Mouse (Mus musculus) T-cell, adult 2 months (primary cell): ENCODE measurements around the gene Slc7a10.

Source experiments
- DNase-seq: peaks from one replicate; pipeline ENCODE4 v3.0.0; 2022; ENCODE audit warnings: low spot score

Gene Slc7a10

DNA sequence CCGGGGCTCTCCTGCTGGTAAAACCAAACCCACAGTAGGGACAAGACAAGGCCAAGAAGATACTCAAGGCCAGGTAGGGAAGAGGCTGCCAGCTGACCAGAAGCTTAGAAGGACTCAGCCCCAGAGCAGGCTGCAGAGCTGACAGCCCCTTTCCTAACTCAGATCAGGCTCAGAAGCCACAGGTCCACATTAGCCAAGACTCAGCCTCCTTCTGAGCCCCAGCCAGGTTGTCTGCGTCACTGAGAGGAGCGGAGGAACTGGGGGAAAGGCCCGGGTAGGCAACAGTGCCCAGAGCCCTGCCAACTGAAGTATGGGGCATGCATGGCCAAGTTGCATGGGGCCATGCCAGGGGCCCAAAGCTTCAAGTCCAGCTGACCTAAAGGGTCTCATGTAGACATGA is 13.7 kb upstream of the Slc7a10 start:
- no peak for DNase-seq

DNA sequence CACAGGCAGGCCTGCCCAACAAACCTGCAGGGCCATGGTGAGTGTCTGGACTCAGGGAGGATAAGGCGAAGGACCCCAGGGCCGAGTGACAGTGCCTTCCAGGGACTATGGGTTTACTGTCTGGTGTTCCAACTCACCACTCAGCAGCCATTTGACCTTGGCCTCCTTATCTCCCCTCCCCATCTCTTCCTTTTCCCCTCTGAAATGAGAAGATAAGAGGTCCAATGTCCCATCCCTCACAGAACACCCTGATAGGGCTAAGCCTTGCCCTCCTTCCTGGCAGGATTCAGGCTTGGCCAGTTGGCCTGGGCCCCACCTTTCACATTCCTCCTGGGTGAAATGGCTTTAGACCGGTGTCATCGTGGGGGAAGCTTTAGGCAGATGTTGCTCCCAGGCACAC is 10.7 kb upstream of the Slc7a10 start:
- no peak for DNase-seq

DNA sequence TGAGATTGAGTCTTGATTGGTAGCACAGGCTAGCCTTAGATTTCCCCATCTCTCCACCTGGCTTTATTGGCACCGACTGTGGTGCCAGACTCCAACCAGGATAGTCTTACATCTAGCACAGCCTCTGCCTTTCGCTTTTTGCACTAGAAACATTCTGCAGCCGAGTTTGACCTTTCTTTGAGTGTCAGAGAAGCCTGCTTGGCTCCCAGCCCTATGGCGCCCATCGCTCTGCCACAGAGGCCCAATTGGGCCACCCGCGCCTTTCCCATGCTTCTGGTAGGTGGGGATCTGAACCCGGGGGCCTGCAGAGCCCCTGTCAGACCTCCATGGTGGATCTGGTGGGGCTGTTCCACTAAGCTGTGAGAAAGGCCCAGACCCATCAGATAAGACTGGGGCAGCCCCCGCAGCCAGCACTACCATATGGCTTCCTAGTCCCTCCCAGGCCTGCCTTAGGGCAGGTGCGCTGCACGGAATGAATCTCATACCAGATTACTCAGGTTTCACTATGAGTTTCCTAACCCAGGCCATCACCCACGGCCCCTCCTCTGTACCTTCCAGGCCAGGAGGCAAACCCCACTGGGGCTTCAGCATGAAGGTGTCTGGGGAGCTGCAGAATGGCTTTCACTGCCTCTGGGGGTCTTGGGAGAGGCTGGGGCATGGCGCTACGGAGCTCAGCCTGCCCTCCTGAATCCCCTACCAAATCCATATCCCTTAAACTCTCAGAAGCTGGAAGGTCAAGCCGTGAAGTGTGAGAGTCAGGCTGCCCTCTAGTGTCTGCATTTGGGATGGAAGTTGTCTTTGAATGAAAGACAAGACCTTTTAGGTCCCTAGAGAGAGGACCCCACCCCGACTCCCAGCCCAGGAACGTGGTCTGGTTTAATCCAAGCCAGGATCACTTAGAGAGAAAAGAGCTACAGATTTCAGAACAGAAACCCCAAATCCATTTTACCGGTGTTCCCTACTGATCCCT is 9.5 kb upstream of the Slc7a10 start:
- DNase-seq: no peak

DNA sequence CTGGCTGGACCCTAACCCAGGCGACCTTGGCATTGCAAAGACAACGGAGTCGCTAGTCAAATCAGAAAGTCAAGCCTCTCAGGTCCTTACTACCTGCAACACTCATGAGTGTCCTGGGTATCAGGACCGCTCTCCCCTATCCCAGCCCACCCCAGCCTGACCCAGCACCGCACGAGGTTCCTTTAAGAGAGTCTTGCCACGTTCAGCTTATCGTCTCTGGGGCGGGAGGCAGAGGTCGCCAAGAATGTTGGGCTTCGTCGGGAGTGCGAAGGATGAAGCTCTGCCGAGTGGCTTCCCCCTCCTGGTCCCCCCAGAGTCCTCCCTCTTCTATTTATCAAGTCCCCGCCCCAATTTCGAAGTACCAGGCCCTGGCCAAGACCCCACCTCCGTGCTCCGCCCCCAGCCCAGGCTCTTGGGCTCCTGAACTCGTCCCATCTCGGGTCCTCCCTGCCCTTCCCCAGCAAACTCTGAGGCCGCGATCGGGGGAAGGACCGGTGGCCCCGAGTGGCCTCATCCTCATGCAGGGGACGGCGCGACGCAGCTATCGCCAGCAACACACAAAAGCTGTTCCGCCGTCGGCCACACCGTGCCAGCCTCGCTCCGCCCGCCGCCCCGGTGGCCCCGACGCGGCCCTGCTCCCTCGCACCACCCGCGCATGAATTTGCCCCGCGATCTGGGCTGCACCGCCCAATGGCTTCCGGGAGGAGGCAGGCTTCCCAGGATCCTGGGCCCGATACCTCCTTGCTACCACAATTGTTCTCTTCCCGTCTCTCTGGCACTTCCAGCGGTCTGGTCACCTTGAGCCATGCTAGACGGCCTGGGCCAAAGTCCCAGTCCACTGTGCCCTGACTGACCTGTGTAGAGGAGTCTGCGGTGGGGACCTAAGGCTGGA is 1.1 kb upstream of the Slc7a10 start:
- no peak for DNase-seq

DNA sequence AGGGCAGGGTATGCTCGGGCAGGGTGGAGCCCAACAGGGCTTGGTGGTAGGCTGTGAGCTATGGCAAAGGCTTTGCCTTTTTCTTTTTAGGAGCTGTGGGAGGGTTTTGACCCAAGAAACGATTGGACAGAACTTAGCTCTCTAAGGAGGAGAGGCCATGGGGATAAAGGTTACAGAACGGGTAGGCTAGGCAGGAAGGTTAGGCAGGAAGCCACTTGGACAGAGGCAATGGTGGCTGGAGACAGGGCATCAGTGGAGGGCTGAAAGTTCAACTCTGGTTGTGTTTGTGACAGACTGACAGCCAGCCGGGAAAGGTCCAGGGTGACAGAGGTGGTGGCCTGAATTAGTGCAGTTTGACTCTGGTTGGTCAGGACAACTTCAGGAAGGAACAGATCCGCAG is 3.5 kb downstream of the Slc7a10 start:
- DNase-seq: no peak

DNA sequence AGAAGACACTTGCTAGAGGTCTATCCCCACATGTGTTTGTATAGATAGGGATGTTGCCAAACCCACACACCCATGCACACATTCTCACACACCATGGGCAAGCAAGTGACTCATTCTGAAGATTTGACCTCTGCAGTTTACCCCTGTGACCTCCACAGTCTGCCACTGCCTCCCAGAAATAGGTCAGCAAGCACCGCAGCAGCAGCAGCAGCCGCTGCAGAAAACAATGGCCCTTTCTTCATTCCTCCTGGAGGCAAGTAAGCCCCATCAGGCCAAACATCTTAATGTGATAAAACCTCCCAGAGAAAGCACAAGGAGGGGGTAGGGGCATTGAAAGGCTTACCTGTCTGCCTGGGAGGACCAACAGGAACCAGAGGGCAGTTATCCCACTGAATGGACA is 5.1 kb downstream of the Slc7a10 start:
- DNase-seq: no peak

DNA sequence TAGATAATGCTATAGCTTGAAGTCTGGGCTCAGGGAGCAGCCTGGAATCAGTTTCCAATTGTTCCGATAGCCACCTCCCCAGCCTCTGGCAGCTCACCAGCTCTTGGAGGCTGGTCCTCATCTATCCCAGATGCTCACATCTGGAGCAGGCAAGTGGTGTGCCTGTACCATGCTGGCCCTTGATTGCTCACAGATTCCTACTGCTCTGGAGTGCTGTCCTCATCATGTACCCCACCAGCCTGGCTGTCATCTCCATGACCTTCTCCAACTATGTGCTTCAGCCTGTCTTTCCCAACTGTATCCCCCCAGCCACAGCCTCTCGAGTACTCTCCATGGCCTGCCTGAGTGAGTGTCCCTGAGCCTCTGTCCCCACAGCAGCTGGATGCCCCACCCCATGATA is 10.8 kb downstream of the Slc7a10 start:
- no peak for DNase-seq

DNA sequence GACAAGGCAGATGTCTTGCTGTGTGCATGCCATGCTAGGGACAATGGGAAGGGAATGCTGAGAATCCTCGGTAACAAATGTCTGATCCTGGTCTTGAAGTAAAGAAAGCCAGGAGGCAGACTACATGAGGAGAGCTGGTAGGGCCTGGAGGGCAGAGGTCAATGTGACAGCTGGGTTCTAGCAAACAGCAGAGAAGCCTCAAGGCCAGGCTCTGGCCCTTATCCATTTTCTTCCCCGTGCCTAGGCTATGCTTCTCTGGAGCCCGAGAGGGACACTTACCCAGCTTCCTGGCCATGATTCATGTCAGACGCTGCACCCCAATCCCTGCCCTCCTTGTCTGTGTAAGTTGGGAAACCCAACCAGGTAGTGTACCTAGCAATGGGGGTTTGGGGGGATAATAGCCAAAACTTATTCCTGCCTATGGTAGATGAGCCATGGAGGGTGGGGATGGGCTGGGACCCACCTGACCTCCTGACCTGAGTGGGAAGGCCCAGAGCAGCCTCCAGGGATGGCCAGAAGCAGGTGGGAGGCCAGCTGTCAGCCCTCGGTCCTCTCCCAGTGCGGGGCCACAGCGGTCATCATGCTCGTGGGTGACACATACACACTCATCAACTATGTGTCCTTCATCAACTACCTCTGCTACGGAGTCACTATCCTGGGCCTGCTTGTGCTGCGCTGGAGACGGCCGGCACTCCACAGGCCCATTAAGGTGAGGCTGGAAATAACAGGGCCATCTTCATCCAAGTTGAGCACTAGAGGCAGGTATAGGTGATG is 13.0 kb downstream of the Slc7a10 start:
- no peak for DNase-seq

DNA sequence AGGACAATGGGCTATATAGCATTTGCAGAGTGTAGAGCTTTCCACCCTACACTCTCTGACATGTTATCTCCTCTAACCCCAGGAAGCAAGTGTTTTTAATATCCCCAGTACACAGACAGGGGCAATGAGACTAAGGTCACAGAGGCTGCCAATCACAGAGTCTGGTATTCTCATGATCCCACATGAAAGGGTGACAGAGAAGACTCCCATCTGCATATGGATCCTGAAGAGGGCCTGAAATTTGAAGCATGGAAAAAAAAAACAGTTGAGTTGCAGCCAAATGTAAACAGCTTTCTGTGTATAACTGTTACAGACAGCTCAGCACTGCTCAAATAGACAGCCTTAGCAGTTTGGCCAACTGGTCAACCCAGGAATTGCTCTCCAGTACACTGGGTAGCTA is 13.6 kb downstream of the Slc7a10 start:
- DNase-seq: no peak

DNA sequence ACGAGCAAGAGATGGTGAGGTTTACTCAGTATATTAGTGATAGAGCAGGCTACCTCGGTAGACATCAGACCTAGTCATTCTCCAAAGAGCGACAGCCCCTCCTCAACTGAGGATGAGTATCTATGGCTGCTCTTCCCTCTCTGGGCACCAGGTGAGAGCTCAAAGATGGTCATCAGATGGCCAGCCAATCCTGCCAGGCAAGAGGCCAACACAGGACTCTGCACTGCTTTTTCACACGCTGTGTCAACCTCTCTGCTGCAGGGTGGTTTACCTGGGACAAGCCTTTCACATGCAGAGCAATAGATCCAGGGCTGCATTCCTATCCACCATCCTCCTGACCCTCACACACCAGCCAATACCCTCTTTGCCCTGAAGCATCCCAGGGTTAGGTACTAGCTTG is 25.6 kb downstream of the Slc7a10 start:
- DNase-seq: no peak

DNA sequence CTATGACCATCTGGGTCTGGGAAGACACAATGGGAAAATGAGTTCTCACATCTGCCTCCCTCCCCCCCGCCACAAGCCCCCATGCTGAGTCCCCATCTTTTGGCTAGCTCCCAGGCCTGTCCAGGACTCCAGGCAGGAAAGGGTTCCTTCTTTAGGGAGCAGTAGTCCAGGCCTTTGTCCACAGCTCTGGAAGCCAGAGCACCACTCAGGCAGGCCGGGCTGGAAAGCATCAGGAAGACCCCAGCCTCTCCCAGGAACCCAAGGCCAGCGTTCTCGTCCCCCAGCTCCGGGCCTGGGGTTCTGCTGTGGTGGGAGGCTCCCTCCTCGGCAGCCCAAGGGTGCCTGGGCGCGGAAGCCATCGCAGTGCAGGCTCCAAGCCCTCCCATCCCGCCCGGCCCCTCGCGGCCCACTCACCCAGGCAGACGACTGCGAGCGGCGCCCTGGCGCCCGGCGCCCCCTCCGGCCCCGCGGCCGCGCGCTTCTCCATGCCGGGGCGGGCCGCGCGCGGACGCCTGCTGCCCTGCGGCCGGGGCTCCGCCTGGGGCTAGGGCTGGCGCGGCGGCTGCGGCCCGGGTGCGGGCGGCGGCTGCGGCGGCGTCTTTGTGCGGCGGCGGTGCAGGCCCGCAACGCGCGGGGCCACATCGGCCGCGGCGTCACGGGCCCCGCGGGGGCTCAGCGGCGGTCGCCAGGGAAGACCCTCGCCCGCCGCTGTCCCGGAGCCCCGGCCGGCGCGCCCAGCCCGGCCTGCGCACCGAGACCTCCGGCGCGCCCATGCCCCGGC is 28.4 kb downstream of the Slc7a10 start:
- DNase-seq: no peak

DNA sequence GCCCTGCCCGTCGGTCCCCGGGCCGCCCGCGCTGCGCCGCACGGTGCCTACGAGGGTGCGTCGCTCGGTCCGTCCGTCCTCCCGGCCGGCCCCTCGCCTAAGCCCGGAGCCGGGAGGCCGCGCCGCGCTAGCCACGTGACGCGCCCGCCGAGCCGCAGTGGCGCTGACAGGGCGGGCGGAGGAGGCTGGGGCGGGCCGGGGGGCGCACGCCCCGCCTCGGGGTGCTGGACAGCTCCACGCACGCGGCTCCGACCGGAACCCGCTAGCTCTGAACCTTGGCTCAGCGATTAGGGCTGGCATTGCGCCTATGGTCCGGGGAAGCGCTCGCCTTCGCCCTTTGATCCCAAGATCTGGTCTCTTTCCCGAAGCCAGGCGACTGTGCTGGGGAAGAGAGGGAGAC is 29.0 kb downstream of the Slc7a10 start, which contains the start of gene Lrp3:
Gene Lrp3, minus strand, starts transcription at position 274 of the 400 bp plus-strand sequence.
- no peak for DNase-seq

DNA sequence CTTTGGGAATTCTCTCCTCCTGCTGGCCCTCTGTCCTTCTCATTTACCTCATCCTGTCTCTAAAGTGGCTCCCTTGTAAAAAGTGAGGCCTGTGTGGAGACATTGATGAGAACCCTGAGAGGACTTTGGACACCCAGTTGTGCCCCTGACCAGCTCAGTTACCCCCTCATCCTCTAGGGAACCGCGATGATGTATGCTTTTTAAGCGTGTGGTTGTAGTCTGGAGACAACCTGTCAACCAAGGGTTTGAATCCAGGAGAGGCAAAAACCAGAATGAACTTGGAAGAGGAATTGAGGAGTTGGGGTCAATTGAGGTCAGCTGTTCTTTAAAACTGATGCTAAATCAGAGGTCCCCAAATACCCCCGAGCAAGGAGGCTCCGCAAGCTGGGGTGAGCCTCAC is 29.5 kb downstream of the Slc7a10 start:
- no peak for DNase-seq

DNA sequence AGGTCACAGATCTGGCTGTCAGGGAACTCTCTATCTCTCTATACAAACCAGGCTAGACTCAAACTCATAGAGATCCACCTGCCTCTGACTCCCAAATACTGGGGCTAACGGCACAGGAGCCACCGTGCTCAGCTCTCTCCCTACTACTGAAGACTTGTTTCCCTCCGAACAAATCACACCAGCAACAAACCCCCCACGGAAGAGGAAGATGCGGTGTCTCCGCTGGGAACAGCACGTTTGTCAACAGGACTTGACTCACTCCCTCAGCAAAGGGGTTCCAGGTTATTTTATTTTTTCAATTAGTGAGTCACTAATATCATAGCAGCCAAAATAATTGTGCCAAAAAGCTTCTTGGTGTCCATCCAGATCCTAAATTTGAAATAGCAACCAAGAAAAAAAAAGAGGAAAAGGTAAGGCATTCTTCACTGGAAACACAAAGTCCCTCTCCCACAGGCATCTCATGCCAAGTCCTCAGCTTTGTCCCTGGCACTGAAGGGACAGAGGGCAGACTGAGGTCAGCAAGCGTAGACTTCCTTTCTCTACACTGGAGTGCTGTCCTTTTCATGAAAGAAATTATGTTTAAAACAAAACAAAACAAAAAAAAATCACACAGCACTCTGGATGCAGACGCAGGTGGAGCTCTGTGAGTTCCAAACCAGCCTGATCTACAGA is 34.6 kb downstream of the Slc7a10 start:
- no peak for DNase-seq

DNA sequence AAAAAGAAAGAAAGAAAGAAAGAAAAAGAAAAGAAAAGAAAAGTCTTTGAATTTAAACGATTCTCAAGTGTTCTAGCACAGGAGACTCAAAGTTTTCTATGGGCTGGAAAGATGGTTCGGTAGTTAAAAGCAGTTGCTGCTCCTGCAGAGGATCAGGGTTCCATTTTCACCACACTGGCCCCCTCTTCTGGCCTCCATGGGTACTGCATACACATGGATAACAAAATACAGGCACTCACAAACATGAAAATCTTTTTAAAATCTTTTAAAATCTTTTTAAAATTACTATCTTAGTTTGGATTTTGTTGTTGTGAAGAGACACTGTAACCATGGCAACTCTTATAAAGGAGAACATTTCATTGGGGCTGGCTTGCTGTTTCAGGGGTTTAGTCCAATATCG is 44.1 kb downstream of the Slc7a10 start:
- no peak for DNase-seq

DNA sequence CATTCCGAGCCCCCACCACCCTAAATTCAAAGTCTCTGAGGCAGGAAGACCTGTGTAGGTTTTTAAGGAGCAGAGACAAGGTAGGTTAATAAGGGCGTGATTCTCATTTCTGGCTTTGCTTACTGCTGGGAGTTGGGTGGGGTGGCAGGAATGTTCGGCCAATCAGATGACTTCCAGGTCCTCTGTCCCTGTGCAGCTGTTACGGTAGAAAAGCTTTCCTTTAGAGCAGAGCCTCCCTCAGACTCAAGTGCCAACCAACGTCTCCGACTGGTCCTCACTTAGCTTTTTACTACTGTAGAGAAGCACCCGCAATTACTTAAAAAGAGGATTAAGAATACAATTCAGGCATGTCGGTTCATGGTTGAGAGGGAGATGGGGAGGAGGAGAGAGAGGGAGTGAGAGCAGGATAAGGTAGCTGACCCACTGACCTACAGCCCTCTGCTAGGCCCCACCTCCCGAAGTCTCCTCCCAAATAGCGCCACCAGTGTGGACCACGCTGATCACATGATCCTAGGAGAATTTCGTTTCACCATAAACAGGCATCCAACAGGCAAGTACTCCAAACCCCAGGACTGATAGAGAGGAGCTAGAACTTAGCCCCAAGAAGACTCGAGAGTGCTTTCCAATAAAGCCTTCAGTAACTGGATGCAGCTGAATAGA is 46.7 kb downstream of the Slc7a10 start:
- DNase-seq: no peak

DNA sequence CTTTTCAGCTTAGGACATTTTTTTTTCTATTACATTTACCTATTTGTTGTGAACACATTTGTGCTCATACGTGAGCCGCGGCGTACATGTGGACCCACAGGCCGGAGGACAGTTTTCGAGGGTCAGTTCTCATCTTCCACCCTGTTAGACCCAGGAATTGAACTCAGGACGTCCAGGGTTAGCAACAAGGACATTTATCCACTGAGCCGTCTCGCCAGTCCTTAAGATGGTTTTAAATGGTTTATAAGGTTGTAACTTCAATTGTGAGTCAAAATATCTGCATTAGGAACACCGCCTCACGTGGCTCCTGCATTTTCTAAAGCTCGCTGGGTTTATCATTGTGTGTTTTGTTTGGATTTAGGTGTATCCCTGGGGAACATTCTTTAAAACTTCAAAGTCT is 47.7 kb downstream of the Slc7a10 start:
- no peak for DNase-seq

DNA sequence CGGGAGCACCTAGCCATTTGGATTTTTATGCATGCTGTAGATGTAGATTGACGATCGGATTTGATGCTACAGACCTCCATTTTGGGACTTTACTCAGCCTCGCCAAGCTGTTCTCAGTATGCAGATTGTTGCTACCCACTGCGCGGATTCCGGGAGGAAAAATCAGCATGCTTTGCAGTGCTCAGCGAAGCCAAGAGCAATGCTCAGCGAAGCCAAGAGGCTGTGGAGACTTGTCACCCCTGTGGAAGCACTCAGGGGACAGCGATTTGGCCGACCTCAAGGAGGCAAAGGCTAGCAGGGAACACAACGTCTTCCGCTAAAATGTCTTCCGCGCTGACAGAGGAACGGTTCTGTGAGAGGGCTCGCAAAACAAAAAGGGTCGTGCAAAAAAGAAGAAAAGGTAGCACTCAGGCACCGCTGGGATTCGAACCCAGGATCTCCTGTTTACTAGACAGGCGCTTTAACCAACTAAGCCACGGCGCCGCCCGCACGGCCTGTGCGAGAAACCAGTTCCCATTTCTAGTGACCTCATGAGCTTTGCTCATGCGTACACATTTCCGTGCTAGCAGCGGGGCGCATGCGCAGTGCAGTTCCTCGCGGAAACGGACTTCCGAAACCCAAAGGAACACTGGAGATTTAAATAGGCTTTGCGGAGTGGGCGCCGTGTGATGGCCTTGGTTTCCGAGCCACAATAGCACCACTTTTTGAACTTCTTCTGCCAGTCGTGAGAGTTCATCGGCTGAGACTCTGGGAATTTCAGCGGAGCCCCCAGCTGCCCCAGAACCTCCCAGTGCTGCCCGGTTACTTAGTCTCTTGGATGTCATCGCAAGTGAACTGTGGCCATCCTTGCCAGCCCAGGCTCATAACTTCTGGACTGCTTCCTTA is 48.4 kb downstream of the Slc7a10 start:
- DNase-seq: peak; percentile 96

DNA sequence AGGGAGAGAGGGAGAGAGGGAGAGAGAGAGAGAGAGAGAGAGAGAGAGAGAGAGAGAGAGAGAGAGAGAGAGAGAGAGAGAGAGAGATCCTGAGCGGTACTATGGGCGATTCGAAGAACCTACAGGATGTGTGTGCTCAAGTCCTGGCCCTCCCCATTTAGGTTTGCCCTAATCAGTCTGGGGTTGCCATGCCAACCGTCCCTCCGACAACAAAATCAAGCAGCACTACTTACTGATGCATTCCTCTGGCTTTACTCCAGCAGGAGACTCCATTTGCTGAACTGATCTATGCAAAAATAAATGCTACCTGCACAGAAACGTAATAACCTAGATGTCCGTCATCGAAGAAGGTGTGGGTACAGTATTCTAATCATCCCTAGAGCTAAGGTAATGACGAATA is 49.1 kb downstream of the Slc7a10 start:
- peak; percentile 78 for DNase-seq
